Mouse (Mus musculus) embryonic facial prominence, embryonic 11.5 days (tissue): ENCODE measurements at regions not wholly inside any gene's neighbourhood (a gene's known extent, or its start where the extent isn't known, plus 50 kb on each side); places are given as distances from the start of the nearest gene placed in this dataset.
"Not testable (repeated sequence)": the region's sequence is repeated elsewhere in the genome, so short reads cannot be mapped to it uniquely, and the experiment has no call there.

ENCODE experiments used
- ATAC-seq: fragments of 200-750 bp; cut with Nextera tagmentation; replicated peaks from 2 replicates; pipeline ENCODE4 v1.8.0; 2017; ENCODE audit warnings: low read depth; ENCODE audit not compliant: insufficient number of reproducible peaks, low FRiP score, low TSS enrichment
- DNase-seq: peaks from one replicate; pipeline ENCODE4 v3.0.0-alpha.2; 2015; ENCODE audit warnings: low spot score
- H3K27ac ChIP-seq: fragments of 300-500 bp; sonication (generic); replicated peaks from 2 replicates; pipeline ENCODE4 v1.5.1; 2014; ENCODE audit warnings: mild to moderate bottlenecking, low read depth, low read length, control low read depth
- H3K27me3 ChIP-seq: fragments of 300-500 bp; sonication (generic); 2 replicates; pipeline ENCODE4 v1.6.1; 2014; ENCODE audit warnings: mild to moderate bottlenecking, low read length, moderate library complexity, mixed read lengths; ENCODE audit not compliant: control insufficient read depth, insufficient read depth
- H3K36me3 ChIP-seq: fragments of 300-500 bp; sonication (generic); replicated peaks from 2 replicates; pipeline ENCODE4 v1.6.1; 2014; ENCODE audit warnings: low read depth, mild to moderate bottlenecking, low read length, moderate library complexity, mixed read lengths; ENCODE audit not compliant: control insufficient read depth, insufficient read depth
- H3K4me1 ChIP-seq: fragments of 300-500 bp; sonication (generic); 2 replicates; pipeline ENCODE4 v1.6.1; 2014; ENCODE audit warnings: low read length, mixed read lengths; ENCODE audit not compliant: control insufficient read depth, insufficient read depth
- H3K4me2 ChIP-seq: fragments of 300-500 bp; sonication (generic); 2 replicates; pipeline ENCODE4 v1.6.1; 2014; ENCODE audit warnings: low read depth, mild to moderate bottlenecking, control low read depth, low read length, moderate library complexity
- H3K4me3 ChIP-seq: fragments of 300-500 bp; sonication (generic); 2 replicates; pipeline ENCODE4 v1.5.1; 2014; ENCODE audit warnings: low read depth, low read length, control low read depth
- H3K9ac ChIP-seq: fragments of 300-500 bp; sonication (generic); replicated peaks from 2 replicates; pipeline ENCODE4 v1.6.1; 2014; ENCODE audit warnings: mild to moderate bottlenecking, control low read depth, low read length
- H3K9me3 ChIP-seq: fragments of 300-500 bp; sonication (generic); replicated peaks from 2 replicates; pipeline ENCODE4 v1.6.1; 2016; ENCODE audit warnings: mild to moderate bottlenecking, low read length, inconsistent platforms, mixed read lengths; ENCODE audit not compliant: control insufficient read depth
- WGBS: fragments of 180-500 bp; shearing (Covaris S2); extraction: QIAGEN DNeasy Blood & Tissue Kit; methylation state at CpG from one replicate; pipeline ENCODE4 v1.1.7; 2014; 5-methylcytosine and 5-hydroxymethylcytosine counted together

DNA sequence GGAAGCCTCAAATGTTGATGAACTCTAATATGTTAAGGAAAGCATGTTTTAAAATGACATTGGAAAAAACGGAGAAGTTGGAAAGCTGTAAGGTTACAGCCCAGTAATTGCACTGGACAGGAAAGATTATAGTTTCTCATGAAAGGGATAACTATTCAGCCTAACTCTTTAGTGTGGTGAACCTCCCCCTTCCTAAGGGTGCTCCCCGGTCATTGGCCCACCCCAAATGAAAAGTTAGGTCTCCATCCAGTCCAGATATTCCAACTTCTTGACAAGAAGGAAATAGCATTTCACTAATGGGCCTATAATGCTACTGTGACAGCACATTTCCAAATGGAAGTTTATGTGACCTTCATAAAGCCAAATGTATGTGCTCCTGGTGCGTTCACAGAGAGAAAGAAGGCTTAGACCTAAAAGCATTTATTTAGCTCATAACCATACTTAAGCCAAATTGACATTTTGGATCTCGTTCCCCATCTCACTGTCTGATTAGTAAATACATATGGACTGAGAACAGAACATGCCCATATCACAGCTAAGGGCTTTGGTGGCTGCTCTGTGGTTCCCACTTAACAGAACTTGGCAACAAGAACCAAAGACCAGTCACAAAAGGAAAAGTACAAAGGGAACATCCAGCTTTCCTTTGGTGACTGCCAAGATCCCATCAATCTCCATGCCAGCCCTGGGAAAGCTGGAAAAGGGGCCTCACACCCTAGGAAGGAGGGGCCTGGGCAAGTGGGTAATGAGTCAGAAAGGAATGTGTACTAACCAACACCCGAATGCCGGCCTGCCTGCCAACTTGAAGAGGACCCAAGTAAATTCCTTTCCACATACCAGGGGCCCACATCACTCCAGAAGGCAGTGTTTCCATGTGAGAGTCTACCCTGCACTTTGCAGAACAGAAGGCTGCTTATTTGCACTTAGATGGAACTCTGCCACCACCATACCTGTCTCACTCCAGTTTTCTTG is 155.1 kb upstream of the Chst7 start:
- H3K27me3 ChIP-seq, result no peaks in the 10 kb centered on the region
- H3K36me3 ChIP-seq, result no peaks in the 10 kb centered on the region
- H3K9ac ChIP-seq, result no peak overlapping the region
- WGBS, result 68% methylated on average over 6 of the region's 6 CpGs
- H3K4me3 ChIP-seq, result no peak overlapping the region
- no peaks in the 10 kb centered on the region for H3K9me3 ChIP-seq
- ATAC-seq, result no peak
- no peak for DNase-seq
- no peaks in the 10 kb centered on the region for H3K4me1 ChIP-seq
- H3K4me2 ChIP-seq, result no peak overlapping the region
- no peak overlapping the region for H3K27ac ChIP-seq

GRCm38 (mm10) chrX:19906646-19907371 is 152.6 kb upstream of the Chst7 start:
- peak; percentile 29 for DNase-seq

DNA sequence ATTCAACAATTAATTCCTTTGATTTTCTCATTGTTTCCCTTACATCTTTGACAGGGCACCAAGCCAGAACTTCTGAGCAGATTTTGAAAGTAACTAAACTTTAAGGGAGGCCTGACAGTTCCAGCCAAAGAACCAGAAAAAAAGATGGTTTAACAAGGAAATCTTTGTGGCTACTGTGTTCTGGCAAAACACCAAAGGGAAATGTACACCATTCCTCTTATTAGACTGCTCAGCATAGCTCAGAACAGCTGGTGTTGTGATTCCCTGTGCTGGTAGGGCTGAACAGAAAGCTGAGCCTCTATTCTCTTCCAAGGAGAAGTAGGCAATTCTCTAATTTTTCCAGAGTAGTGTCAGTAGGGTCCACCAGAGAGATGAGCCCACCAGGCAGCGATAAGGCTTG is 142.4 kb upstream of the Chst7 start:
- H3K9me3 ChIP-seq, result no peaks in the 10 kb centered on the region
- 100% methylated on average over 1 of the region's 1 CpGs for WGBS
- H3K4me1 ChIP-seq, result no peaks in the 10 kb centered on the region
- H3K4me3 ChIP-seq, result no peak overlapping the region
- H3K27ac ChIP-seq, result no peak overlapping the region
- no peaks in the 10 kb centered on the region for H3K27me3 ChIP-seq
- no peak overlapping the region for H3K4me2 ChIP-seq
- H3K36me3 ChIP-seq, result no peaks in the 10 kb centered on the region
- DNase-seq (no peak), ATAC-seq (no peak)
- no peak overlapping the region for H3K9ac ChIP-seq

More at GRCm38 (mm10) chrX:19906646-19907371, 152.6 kb upstream of the Chst7 start:
- Histone ChIP-seq H3K9ac (no peak overlapping the region), H3K36me3 (no peaks in the 10 kb centered on the region), H3K4me1 (no peaks in the 10 kb centered on the region), H3K27ac (no peak overlapping the region), H3K9me3 (no peaks in the 10 kb centered on the region), H3K4me2 (no peak overlapping the region), H3K4me3 (no peak overlapping the region), H3K27me3 (no peaks in the 10 kb centered on the region)
- 0 out of 2 replicates have a peak, but pooled peaks have one; percentile 62 for ATAC-seq

DNA sequence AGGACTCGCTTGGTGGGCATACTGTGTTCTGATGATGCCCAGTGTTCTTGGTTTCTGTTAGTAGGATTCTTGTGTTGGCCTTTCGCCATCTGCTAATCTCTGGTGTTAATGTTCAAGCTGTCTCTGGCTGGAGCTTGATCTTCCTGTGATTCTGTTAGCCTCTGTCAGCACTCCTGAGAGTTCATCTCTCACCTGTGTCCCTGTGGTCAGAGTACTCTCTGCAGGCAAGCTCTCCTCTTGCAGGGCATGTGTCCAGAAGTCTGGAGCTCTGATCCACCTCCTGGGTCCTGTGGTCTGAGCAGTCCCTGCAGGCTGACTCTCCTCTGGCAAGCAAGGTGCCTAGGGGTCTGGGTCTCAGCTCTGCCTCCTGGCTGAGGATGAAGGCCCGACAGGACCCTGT is 130.0 kb upstream of the Chst7 start:
- H3K4me3 ChIP-seq, H3K4me1 ChIP-seq, H3K27me3 ChIP-seq, DNase-seq, H3K9ac ChIP-seq, H3K9me3 ChIP-seq, H3K4me2 ChIP-seq, H3K36me3 ChIP-seq, H3K27ac ChIP-seq, ATAC-seq: not testable (repeated sequence)
- 72% methylated on average over 3 of the region's 3 CpGs for WGBS

GRCm38 (mm10) chrX:19929866-19930265 is 129.5 kb upstream of the Chst7 start:
- H3K36me3 ChIP-seq, result no peaks in the 10 kb centered on the region
- no peak overlapping the region for H3K27ac ChIP-seq
- no peak overlapping the region for H3K4me3 ChIP-seq
- H3K4me2 ChIP-seq, result no peak overlapping the region
- no peak overlapping the region for H3K9ac ChIP-seq
- H3K4me1 ChIP-seq, result no peaks in the 10 kb centered on the region
- no peaks in the 10 kb centered on the region for H3K27me3 ChIP-seq
- WGBS, result 64% methylated on average over 3 of the region's 3 CpGs
- H3K9me3 ChIP-seq, result no peaks in the 10 kb centered on the region
- no peak for ATAC-seq
- DNase-seq, result no peak

- Histone ChIP-seq H3K4me3 (no peak overlapping the region), H3K36me3 (no peaks in the 10 kb centered on the region), H3K4me2 (no peak overlapping the region), H3K9me3 (no peaks in the 10 kb centered on the region), H3K27ac (no peak overlapping the region), H3K4me1 (no peaks in the 10 kb centered on the region), H3K9ac (no peak overlapping the region), H3K27me3 (no peaks in the 10 kb centered on the region)
- DNase-seq (no peak), ATAC-seq (no peak)
- 77% methylated on average over 2 of the region's 2 CpGs for WGBS
Observed at GRCm38 (mm10) chrX:19943305-19943704, 116.1 kb upstream of the Chst7 start.
